Mouse (Mus musculus) intestine, embryonic 15.5 days (tissue): ENCODE measurements around the gene Dok5. TPM values are rescaled to one million over a fixed set of nuclear protein-coding genes. Genes with fewer than 3 reads are reported as not detected.

Experiments
- ATAC-seq: fragments of 200-750 bp; cut with Nextera tagmentation; 2 replicates; pipeline ENCODE4 v1.8.0; 2017; ENCODE audit warnings: moderate TSS enrichment, moderate library complexity
- H3K27ac ChIP-seq: fragments of 300-500 bp; sonication (generic); 2 replicates; pipeline ENCODE4 v1.5.1; 2015; ENCODE audit warnings: mild to moderate bottlenecking, inconsistent platforms
- H3K27me3 ChIP-seq: fragments of 300-500 bp; sonication (generic); replicated peaks from 2 replicates; pipeline ENCODE4 v1.6.1; 2015; ENCODE audit warnings: inconsistent platforms
- H3K36me3 ChIP-seq: fragments of 300-500 bp; sonication (generic); 2 replicates; pipeline ENCODE4 v1.6.1; 2015; ENCODE audit warnings: inconsistent platforms
- H3K4me1 ChIP-seq: fragments of 300-500 bp; sonication (generic); replicated peaks from 2 replicates; pipeline ENCODE4 v1.6.1; 2015; ENCODE audit warnings: inconsistent platforms
- H3K4me2 ChIP-seq: fragments of 300-500 bp; sonication (generic); replicated peaks from 2 replicates; pipeline ENCODE4 v1.6.1; 2015; ENCODE audit warnings: mild to moderate bottlenecking, inconsistent platforms
- H3K4me3 ChIP-seq: fragments of 300-500 bp; sonication (generic); replicated peaks from 2 replicates; pipeline ENCODE4 v1.5.1; 2015; ENCODE audit warnings: inconsistent platforms
- H3K9ac ChIP-seq: fragments of 300-500 bp; sonication (generic); 2 replicates; pipeline ENCODE4 v1.6.1; 2015; ENCODE audit warnings: inconsistent platforms
- H3K9me3 ChIP-seq: fragments of 300-500 bp; sonication (generic); 2 replicates; pipeline ENCODE4 v1.6.1; 2016; ENCODE audit warnings: inconsistent platforms
- WGBS: fragments of 180-500 bp; shearing (Covaris S2); methylation state at CpG from one replicate; pipeline ENCODE4 v1.1.7; 2015; 5-methylcytosine and 5-hydroxymethylcytosine counted together
- polyA plus RNA-seq: library from polyadenylated mRNA; unstranded; fragments of >200 nt; fragmentation: Nextera tagmentation; extraction: Ambion mirVana; gene quantifications from 2 replicates; pipeline ENCODE4 v1.2.1, GENCODE M21; 2015

The Dok5 gene
- polyA plus RNA-seq, 1 experiment from 2014 or later, result 2.8 TPM

DNA sequence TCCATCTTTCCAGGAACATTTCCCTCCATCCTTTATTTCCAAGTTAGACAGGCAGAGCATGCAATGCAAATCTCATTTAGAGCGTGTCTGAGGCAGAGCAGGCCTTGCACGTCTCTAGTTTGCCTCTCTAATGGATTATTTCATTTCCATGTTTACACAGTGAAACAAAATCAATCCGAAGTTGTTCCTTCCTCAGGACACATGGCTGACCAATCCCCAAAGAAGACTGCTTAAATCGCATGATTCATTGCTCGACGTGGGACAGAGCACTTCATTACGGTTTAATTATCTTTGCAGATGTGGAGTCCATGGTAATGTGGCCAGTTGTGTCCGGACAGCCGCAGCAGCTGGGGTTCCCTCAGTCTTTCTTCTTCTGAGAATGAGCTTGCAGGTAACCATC lies 194.6 kb downstream of the Dok5 start:
- whole genome bisulfite sequencing, result 67% methylated on average over 9 of the region's 9 CpGs
- no peak for ATAC-seq

More for the DNA sequence above, 194.6 kb downstream of the Dok5 start:
- H3K27me3 ChIP-seq, result no peaks in the 10 kb centered on the region
- H3K27ac ChIP-seq, result no peak overlapping the region
- H3K9ac ChIP-seq, result no peak overlapping the region
- no peak overlapping the region for H3K4me3 ChIP-seq
- no peaks in the 10 kb centered on the region for H3K4me1 ChIP-seq
- H3K9me3 ChIP-seq, result no peaks in the 10 kb centered on the region
- H3K4me2 ChIP-seq, result no peak overlapping the region
- H3K36me3 ChIP-seq, result no peaks in the 10 kb centered on the region

Other genes with a start within 250 kb of the Dok5 start
- gene Pfdn4, start 235.4 kb upstream of the Dok5 start, polyA plus RNA-seq, result 61.6 and 81.4 TPM in 2 replicates
- not detected in 2 replicates for gene Cyp24a1, start 234.7 kb upstream of the Dok5 start, polyA plus RNA-seq
- not detected in 2 replicates for gene 4930470P17Rik, start 129.8 kb upstream of the Dok5 start, polyA plus RNA-seq